Mouse (Mus musculus) kidney, postnatal 0 days (tissue): ENCODE data around the gene Col15a1. TPM values are rescaled to one million over a fixed set of nuclear protein-coding genes. Genes with fewer than 3 reads are reported as not detected.

Experiments
- ATAC-seq: fragments of 200-750 bp; cut with Nextera tagmentation; replicated peaks from 2 replicates; pipeline ENCODE4 v1.8.0; 2017; ENCODE audit warnings: low read depth, moderate number of reproducible peaks, moderate TSS enrichment, moderate library complexity; ENCODE audit not compliant: low FRiP score
- DNase-seq: peaks from one replicate; pipeline ENCODE4 v3.0.0-alpha.2; 2016; ENCODE audit warnings: low spot score
- H3K27ac ChIP-seq: fragments of 300-500 bp; sonication (generic); 2 replicates; pipeline ENCODE4 v1.5.1; 2014; ENCODE audit warnings: mild to moderate bottlenecking
- H3K27me3 ChIP-seq: fragments of 300-500 bp; sonication (generic); 2 replicates; pipeline ENCODE4 v1.6.1; 2014; ENCODE audit warnings: low read length, mixed read lengths; ENCODE audit not compliant: insufficient read depth
- H3K36me3 ChIP-seq: fragments of 300-500 bp; sonication (generic); 2 replicates; pipeline ENCODE4 v1.6.1; 2014; ENCODE audit warnings: low read length, mixed read lengths; ENCODE audit not compliant: insufficient read depth
- H3K4me1 ChIP-seq: fragments of 300-500 bp; sonication (generic); replicated peaks from 2 replicates; pipeline ENCODE4 v1.6.1; 2014; ENCODE audit warnings: antibody characterized with exemption, low read length, mixed read lengths; ENCODE audit not compliant: insufficient read depth
- H3K4me2 ChIP-seq: fragments of 300-500 bp; sonication (generic); 2 replicates; pipeline ENCODE4 v1.6.1; 2014; ENCODE audit warnings: mild to moderate bottlenecking, low read length, moderate library complexity, mixed read lengths
- H3K4me3 ChIP-seq: fragments of 300-500 bp; sonication (generic); replicated peaks from 2 replicates; pipeline ENCODE4 v1.5.1; 2014; ENCODE audit warnings: low read depth, low read length
- H3K9ac ChIP-seq: fragments of 300-500 bp; sonication (generic); 2 replicates; pipeline ENCODE4 v1.6.1; 2014; ENCODE audit warnings: low read depth, low read length
- H3K9me3 ChIP-seq: fragments of 300-500 bp; sonication (generic); replicated peaks from 2 replicates; pipeline ENCODE4 v1.6.1; 2016; ENCODE audit warnings: low read length, inconsistent platforms, mixed read lengths
- CTCF ChIP-seq: IDR thresholded peaks from 2 replicates; pipeline ENCODE4 v1.5.1; 2016; ENCODE audit warnings: antibody characterized with exemption, low read depth, mild to moderate bottlenecking, moderate library complexity
- WGBS: fragments of 180-500 bp; shearing (Covaris S2); extraction: QIAGEN DNeasy Blood & Tissue Kit; methylation state at CpG from one replicate; pipeline ENCODE4 v1.1.7; 2014; 5-methylcytosine and 5-hydroxymethylcytosine counted together
- polyA plus RNA-seq: library from polyadenylated mRNA; unstranded; fragments of >200 nt; fragmentation: Nextera tagmentation; extraction: Ambion mirVana; gene quantifications from 2 replicates; pipeline ENCODE4 v1.2.1, GENCODE M21; 2015

The Col15a1 gene
- polyA plus RNA-seq, 1 experiment from 2014 or later: 46.5 TPM

- Histone ChIP-seq H3K9me3 (no peaks in the 10 kb centered on the region), H3K27me3 (no peaks in the 10 kb centered on the region), H3K4me2 (no peak overlapping the region), H3K4me1 (no peaks in the 10 kb centered on the region), H3K27ac (no peak overlapping the region), H3K9ac (no peak overlapping the region), H3K4me3 (no peak overlapping the region), H3K36me3 (no peaks in the 10 kb centered on the region)
- no peak for TF ChIP-seq CTCF
- DNase-seq (no peak), ATAC-seq (no peak)
- 75% methylated on average over 6 of the region's 6 CpGs for WGBS
These were observed 36.7 kb downstream of the Col15a1 start for GRCm38 (mm10) chr4:47244651-47245050.

GRCm38 (mm10) chr4:47245621-47246020, 37.7 kb downstream of the Col15a1 start:
- Histone ChIP-seq H3K4me2 (no peak overlapping the region), H3K9ac (no peak overlapping the region), H3K27me3 (no peaks in the 10 kb centered on the region), H3K36me3 (no peaks in the 10 kb centered on the region), H3K9me3 (no peaks in the 10 kb centered on the region), H3K4me1 (no peaks in the 10 kb centered on the region), H3K4me3 (no peak overlapping the region), H3K27ac (no peak overlapping the region)
- WGBS: 71% methylated on average over 18 of the region's 18 CpGs
- DNase-seq (no peak), ATAC-seq (no peak)
- no peak for TF ChIP-seq CTCF

- H3K9ac ChIP-seq: no peak overlapping the region
- 62% methylated on average over 8 of the region's 8 CpGs for WGBS
- ATAC-seq: no peak
- H3K36me3 ChIP-seq: no peaks in the 10 kb centered on the region
- H3K27ac ChIP-seq: no peak overlapping the region
- no peak overlapping the region for H3K4me3 ChIP-seq
- H3K4me2 ChIP-seq: no peak overlapping the region
- no peaks in the 10 kb centered on the region for H3K9me3 ChIP-seq
- no peaks in the 10 kb centered on the region for H3K27me3 ChIP-seq
- TF ChIP-seq CTCF: peak; percentile 71
- DNase-seq: peak; percentile 70
- H3K4me1 ChIP-seq: no peaks in the 10 kb centered on the region
These were observed 38.9 kb downstream of the Col15a1 start for GRCm38 (mm10) chr4:47246811-47247210.

GRCm38 (mm10) chr4:47247574-47247973, 39.6 kb downstream of the Col15a1 start:
- Histone ChIP-seq H3K27ac (no peak overlapping the region), H3K36me3 (no peaks in the 10 kb centered on the region), H3K9me3 (no peaks in the 10 kb centered on the region), H3K4me1 (no peaks in the 10 kb centered on the region), H3K4me2 (no peak overlapping the region), H3K9ac (no peak overlapping the region), H3K4me3 (no peak overlapping the region), H3K27me3 (no peaks in the 10 kb centered on the region)
- DNase-seq: no peak
- WGBS: 69% methylated on average over 6 of the region's 6 CpGs
- no peak for TF ChIP-seq CTCF
- ATAC-seq: no peak

GRCm38 (mm10) chr4:47249193-47249592, 41.2 kb downstream of the Col15a1 start:
- H3K27me3 ChIP-seq: no peaks in the 10 kb centered on the region
- H3K4me3 ChIP-seq: no peak overlapping the region
- H3K4me1 ChIP-seq: no peaks in the 10 kb centered on the region
- no peak overlapping the region for H3K9ac ChIP-seq
- DNase-seq: no peak
- H3K36me3 ChIP-seq: no peaks in the 10 kb centered on the region
- H3K4me2 ChIP-seq: no peak overlapping the region
- ATAC-seq: no peak
- H3K9me3 ChIP-seq: no peaks in the 10 kb centered on the region
- H3K27ac ChIP-seq: no peak overlapping the region
- WGBS: 82% methylated on average over 6 of the region's 6 CpGs
- TF ChIP-seq CTCF: no peak

- no peaks in the 10 kb centered on the region for H3K36me3 ChIP-seq
- no peaks in the 10 kb centered on the region for H3K27me3 ChIP-seq
- H3K4me1 ChIP-seq: no peaks in the 10 kb centered on the region
- ATAC-seq (no peak; the same call in 1 of the 2 replicates), DNase-seq (peak; percentile 81)
- no peak overlapping the region for H3K4me2 ChIP-seq
- no peak overlapping the region for H3K4me3 ChIP-seq
- H3K9ac ChIP-seq: no peak overlapping the region; the same call in 1 of the 2 replicates
- H3K27ac ChIP-seq: peak overlapping the region; percentile 25; the same call in 1 of the 2 replicates
- 36% methylated on average over 5 of the region's 5 CpGs for WGBS
- H3K9me3 ChIP-seq: no peaks in the 10 kb centered on the region
- peak; percentile 87 for TF ChIP-seq CTCF
These were observed 43.1 kb downstream of the Col15a1 start for GRCm38 (mm10) chr4:47251069-47251468.

- no peaks in the 10 kb centered on the region for H3K4me1 ChIP-seq
- WGBS: 79% methylated on average over 11 of the region's 11 CpGs
These were observed 43.9 kb downstream of the Col15a1 start for GRCm38 (mm10) chr4:47251693-47252435.

More at GRCm38 (mm10) chr4:47251693-47252435, 43.9 kb downstream of the Col15a1 start:
- TF ChIP-seq CTCF: no peak
- no peaks in the 10 kb centered on the region for H3K27me3 ChIP-seq
- DNase-seq (no peak), ATAC-seq (no peak)
- no peak overlapping the region for H3K27ac ChIP-seq
- H3K9ac ChIP-seq: no peak overlapping the region
- H3K4me2 ChIP-seq: no peak overlapping the region
- H3K4me3 ChIP-seq: no peak overlapping the region
- H3K36me3 ChIP-seq: no peaks in the 10 kb centered on the region
- no peaks in the 10 kb centered on the region for H3K9me3 ChIP-seq
